Mouse (Mus musculus) hindbrain, embryonic 10.5 days (tissue): ENCODE measurements around the gene Lyst. TPM values are rescaled to one million over a fixed set of nuclear protein-coding genes. Genes with fewer than 3 reads are reported as not detected.
"Not testable (repeated sequence)": the region's sequence is repeated elsewhere in the genome, so short reads cannot be mapped to it uniquely, and the experiment has no call there.

ENCODE experiments used
- DNase-seq: peaks from one replicate; pipeline ENCODE4 v3.0.0-alpha.2; 2017; ENCODE audit warnings: low spot score
- H3K27ac ChIP-seq: fragments of 300-500 bp; sonication (generic); 2 replicates; pipeline ENCODE4 v1.5.1; 2016; ENCODE audit warnings: mild to moderate bottlenecking, moderate library complexity
- H3K27me3 ChIP-seq: fragments of 300-500 bp; sonication (generic); 2 replicates; pipeline ENCODE4 v1.6.1; 2016; ENCODE audit warnings: mild to moderate bottlenecking; ENCODE audit not compliant: poor library complexity, insufficient read depth, severe bottlenecking
- H3K36me3 ChIP-seq: fragments of 300-500 bp; sonication (generic); 2 replicates; pipeline ENCODE4 v1.6.1; 2016; ENCODE audit warnings: mild to moderate bottlenecking, moderate library complexity
- H3K4me1 ChIP-seq: fragments of 300-500 bp; sonication (generic); replicated peaks from 2 replicates; pipeline ENCODE4 v1.6.1; 2016; ENCODE audit warnings: mild to moderate bottlenecking
- H3K4me3 ChIP-seq: fragments of 300-500 bp; sonication (generic); 2 replicates; pipeline ENCODE4 v1.5.1; 2016; ENCODE audit warnings: mild to moderate bottlenecking, moderate library complexity
- H3K9me3 ChIP-seq: fragments of 300-500 bp; sonication (generic); 2 replicates; pipeline ENCODE4 v1.6.1; 2016; ENCODE audit warnings: mild to moderate bottlenecking, moderate library complexity
- WGBS: fragments of 180-500 bp; shearing (Covaris S2); methylation state at CpG from one replicate; pipeline ENCODE4 v1.1.7; 2016; 5-methylcytosine and 5-hydroxymethylcytosine counted together
- polyA plus RNA-seq: library from polyadenylated mRNA; unstranded; fragments of >200 nt; fragmentation: Nextera tagmentation; extraction: Ambion mirVana; gene quantifications from 2 replicates; pipeline ENCODE4 v1.2.1, GENCODE M21; 2016

Lyst gene
- 3.3 and 4.0 TPM in 2 replicates for polyA plus RNA-seq

DNA sequence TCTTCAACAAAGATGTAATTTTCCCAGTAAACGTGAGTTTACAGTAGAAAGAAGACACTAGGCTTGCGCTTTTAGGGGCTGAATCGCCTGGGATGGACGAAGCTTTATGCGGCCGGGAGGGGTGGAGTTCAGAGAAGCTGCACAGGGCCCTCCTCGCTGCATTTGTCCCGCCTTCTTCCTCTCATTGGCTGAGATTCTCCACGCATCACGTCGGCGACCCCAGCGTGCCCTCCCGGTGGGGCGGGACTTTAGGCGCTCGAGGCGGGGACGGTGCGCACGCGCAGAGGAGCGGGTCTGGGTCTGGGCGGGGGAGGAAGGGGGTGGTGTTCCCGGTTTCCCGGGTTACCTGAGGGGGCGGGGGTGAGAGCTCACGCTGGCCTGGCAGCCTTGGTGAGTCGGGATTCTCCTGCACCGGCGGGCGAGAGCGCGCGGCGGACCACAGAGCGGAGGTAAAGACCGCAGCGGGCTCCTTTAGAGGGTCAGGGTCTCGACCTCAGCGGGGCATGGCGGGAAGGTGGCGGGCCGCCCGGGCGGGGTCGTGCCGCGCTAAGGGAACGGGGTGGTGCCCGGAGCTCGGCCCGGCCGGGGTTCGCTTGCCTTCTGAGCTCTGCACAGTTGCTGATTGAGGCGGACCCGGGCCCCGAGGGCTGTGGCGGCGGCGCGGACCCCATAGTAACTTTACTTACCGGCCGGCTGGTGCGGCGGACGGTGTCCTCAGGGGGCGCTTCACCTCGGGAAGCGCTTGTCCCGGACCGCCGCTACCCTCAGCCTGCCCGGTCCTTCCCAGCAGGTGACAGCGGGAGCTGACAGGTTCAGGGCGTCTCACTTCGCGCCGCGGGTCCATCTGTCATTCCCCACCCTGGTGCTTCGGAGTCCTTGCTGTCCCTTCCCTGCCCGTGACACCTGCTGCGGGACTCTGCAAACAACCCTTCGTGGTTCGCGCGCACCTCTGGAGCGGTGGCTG, at the start of gene Lyst:
Gene Lyst, plus strand, starts transcription at position 350 of the 964 bp plus-strand sequence.
- peak within 1 kb of the TSS; percentile 90 for H3K27ac ChIP-seq
- H3K9me3 ChIP-seq, result no peaks in the 10 kb centered on the region
- H3K4me3 ChIP-seq, result peak within 1 kb of the TSS; percentile 82
- H3K27me3 ChIP-seq, result no peaks in the 10 kb centered on the region
- WGBS, result under 1% methylated on average over 87 of the region's 88 CpGs
- peak; percentile 99 for DNase-seq
- H3K4me1 ChIP-seq, result peaks cover 5% of the 10 kb centered on the region
- no peaks in the 10 kb centered on the region for H3K36me3 ChIP-seq

DNA sequence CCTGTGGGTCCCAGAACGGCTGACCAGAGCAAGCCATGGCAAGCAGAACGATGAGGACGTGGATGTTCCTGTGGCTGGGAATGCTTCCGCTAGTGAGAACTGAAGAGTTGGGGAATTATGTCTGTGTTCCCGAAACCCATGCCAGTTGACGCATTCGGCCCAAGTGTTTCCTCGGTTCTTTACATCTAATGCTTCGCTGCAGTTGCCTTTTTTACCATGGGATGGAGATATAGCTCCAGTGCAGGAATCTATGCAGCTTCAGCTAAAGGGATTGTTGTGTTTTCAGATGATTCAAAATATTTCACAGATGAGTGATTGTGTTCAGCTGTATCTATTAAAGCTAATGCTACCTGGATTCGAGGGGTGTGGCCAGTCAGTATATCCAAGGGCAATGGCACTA, 47.1 kb upstream of the Lyst start:
- not testable (repeated sequence) for H3K36me3 ChIP-seq, H3K9me3 ChIP-seq, H3K27ac ChIP-seq, H3K4me3 ChIP-seq, H3K4me1 ChIP-seq, H3K27me3 ChIP-seq, DNase-seq
- 94% methylated on average over 10 of the region's 10 CpGs for WGBS

DNA sequence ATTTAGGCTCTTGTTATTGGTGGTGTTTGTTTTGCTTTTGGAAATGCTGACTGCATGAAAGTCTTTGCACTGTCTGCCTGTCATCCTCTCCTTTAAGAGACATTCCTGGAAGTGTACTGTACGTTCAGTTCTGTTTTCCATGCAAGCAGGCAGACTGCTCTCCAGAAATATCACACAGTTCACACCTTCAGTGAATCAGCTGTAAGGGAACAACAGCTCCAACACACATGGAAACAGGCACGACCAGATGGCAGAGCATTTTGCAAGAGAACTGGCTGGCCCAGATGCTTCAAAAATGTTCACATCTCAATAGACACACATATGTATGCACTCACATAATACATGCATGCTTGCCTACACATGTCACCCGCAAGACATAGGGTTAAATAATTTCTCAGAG, 43.4 kb upstream of the Lyst start:
- H3K36me3 ChIP-seq, result no peaks in the 10 kb centered on the region
- no peaks in the 10 kb centered on the region for H3K27me3 ChIP-seq
- DNase-seq, result no peak

DNA sequence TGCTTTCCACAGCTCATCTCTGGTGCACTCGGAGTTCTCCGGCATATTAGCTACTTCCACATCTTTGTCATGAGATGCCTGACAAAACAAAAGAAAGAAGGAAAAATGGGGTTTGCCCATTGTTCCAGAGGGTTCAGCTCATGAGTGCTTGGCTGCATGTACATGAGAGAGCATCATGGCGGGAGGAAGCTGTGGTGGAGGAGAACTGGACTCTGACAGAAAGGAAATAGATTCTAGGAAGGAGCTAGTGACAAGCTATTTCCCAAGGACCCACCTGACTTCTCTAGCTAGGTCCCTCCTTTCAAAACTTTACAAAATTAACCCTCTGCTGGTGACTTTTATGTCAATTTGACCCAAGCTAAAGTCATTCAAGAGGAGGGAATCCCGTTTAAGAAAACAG, 42.3 kb upstream of the Lyst start:
- WGBS, result 89% methylated on average over 4 of the region's 4 CpGs
- H3K27ac ChIP-seq, result no peak overlapping the region
- H3K4me3 ChIP-seq, result no peak overlapping the region
- H3K4me1 ChIP-seq, result no peaks in the 10 kb centered on the region
- no peak for DNase-seq
- no peaks in the 10 kb centered on the region for H3K36me3 ChIP-seq
- 0 out of 2 replicates have a peak, but pooled peaks cover 5% of the 10 kb centered on the region for H3K9me3 ChIP-seq
- no peaks in the 10 kb centered on the region for H3K27me3 ChIP-seq

More for the DNA sequence above, 43.4 kb upstream of the Lyst start:
- Histone ChIP-seq H3K4me3 (no peak overlapping the region), H3K4me1 (no peaks in the 10 kb centered on the region), H3K27ac (no peak overlapping the region), H3K9me3 (0 out of 2 replicates have a peak, but pooled peaks cover 5% of the 10 kb centered on the region)
- WGBS, result 80% methylated on average over 3 of the region's 3 CpGs

DNA sequence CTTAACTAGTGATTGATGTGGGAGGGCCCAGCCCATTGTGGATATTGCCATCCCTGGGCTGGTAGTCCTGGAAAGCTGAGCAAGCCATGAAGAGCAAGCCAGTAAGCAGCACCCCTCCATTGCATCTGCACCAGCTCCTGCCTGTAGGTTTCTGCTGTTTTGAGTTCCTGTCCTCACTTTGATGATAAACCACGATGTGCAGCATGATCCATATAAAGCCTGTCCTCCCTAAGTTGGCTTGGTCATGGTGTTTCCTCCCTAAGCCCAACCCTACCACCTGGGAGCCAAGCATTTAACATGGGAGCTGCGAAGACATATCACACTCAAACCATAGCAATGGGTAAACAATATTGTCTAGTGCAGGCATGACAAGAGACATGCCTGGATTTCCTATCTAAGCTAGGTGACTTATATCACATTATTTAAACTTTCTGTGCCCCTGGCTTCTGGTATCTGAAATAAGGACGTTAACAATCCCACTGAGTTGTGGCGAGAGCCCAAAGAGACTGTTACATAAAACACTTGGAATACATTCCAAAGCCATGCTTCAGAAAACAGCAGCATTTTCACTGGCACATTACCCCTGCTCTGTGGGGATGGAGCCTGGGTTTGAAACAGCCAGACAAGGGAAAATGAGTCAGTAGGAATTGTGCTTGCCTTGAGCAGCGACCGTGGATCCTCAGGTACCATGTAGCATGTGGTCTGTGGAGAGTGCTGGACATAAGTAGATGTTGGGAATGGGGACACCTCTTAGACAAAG, 41.6 kb upstream of the Lyst start:
- no peak for DNase-seq
- WGBS, result 90% methylated on average over 6 of the region's 6 CpGs
- Histone ChIP-seq H3K4me3 (no peak overlapping the region), H3K36me3 (no peaks in the 10 kb centered on the region), H3K4me1 (no peaks in the 10 kb centered on the region), H3K27me3 (no peaks in the 10 kb centered on the region), H3K27ac (no peak overlapping the region), H3K9me3 (0 out of 2 replicates have a peak, but pooled peaks cover 5% of the 10 kb centered on the region)

DNA sequence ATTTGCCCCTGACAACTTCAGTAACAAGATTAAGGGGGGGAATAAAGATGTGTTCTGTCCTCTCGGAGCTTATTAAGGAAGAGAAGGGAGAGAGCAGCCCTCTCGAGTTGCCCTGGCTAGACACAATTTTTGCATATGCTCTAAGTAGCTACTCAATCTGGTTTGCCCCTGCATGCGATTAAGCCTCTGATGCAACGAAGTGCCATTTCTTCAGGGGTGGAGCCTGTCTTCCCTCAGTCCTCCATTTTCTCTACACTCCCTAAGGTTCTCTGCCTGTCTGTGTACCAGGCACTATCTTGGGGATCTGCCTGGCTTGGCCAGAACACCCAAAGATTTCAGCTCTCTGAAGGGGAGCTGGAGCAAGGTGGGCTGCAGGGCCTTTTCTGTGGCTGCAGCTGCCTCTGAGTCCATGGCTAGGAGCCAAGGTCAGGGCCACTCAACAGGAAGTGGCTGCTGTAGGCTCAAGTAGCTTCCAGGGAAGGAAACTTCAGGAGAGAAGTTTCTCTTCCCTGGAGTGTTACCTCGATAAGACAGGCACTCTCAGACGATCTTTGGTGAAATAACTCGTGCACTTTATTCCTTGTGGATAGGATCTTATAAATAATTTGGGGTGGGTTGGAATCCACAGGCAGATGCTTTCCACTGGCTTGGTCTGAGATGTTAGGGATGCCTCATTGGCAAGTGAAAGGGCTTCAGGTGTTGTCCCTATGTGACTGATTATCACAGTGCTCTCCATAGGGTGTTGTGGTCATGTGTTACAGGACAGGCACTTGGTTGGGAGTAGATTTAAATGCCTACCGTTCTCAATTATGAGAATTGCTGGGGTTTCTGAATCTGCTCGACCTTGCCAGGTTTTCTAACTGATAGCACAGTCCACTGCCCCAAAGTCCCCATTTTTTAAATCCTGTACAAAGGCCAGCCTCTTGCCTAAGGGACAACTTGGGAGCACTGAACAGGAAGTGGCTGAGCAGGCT, 40.2 kb upstream of the Lyst start:
- H3K9me3 ChIP-seq, result no peaks in the 10 kb centered on the region
- H3K27ac ChIP-seq, result no peak overlapping the region
- no peaks in the 10 kb centered on the region for H3K4me1 ChIP-seq
- H3K36me3 ChIP-seq, result no peaks in the 10 kb centered on the region
- DNase-seq, result no peak
- WGBS, result 79% methylated on average over 9 of the region's 9 CpGs
- H3K4me3 ChIP-seq, result no peak overlapping the region
- H3K27me3 ChIP-seq, result no peaks in the 10 kb centered on the region

DNA sequence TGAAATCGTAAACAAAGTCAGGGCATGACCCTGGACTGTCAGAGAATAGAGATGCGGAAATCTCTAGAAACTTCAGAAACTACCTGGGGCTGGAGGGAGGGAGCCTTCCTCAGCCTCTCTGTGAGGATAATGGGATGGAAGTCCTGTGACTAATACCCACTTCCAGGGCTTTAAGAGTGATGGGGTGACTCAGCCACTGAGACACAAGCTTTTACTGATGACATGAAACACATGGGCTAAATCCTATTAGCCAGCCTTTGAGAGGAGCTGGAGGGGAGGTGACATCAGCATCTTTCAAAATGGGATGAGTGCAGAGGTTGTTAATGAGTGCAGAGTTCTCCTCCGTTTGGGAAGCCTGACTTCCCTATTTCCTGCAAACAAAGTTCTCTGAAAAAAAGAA, 38.2 kb upstream of the Lyst start:
- no peaks in the 10 kb centered on the region for H3K27me3 ChIP-seq
- DNase-seq, result no peak
- 54% methylated on average over 3 of the region's 3 CpGs for WGBS

DNA sequence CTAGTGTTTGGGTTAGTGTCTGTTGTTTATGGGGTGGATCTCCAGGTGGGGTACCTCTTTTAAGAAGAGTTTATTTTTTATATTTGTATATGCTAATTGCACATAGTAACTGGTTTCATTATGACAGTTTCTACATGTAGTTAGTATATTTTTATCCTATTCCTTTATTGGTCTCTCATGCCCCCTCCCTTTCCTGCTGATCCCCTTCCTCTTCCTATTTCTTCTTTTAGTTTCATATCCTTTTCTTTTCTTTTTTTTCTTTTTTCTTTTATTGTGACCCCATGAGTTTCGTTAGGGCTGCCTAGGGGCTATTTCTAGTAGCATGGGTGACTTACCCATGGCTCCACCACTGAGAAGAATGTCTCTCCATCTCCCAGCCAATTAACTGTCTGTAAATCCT, 36.5 kb upstream of the Lyst start:
- Histone ChIP-seq H3K27ac (no peak overlapping the region), H3K9me3 (no peaks in the 10 kb centered on the region), H3K27me3 (no peaks in the 10 kb centered on the region), H3K4me1 (no peaks in the 10 kb centered on the region), H3K4me3 (no peak overlapping the region), H3K36me3 (no peaks in the 10 kb centered on the region)
- DNase-seq, result no peak
- 84% methylated on average over 1 of the region's 1 CpGs for WGBS

More for the DNA sequence above, 38.2 kb upstream of the Lyst start:
- Histone ChIP-seq H3K27ac (no peak overlapping the region), H3K4me1 (no peaks in the 10 kb centered on the region), H3K4me3 (no peak overlapping the region), H3K36me3 (no peaks in the 10 kb centered on the region), H3K9me3 (no peaks in the 10 kb centered on the region)

DNA sequence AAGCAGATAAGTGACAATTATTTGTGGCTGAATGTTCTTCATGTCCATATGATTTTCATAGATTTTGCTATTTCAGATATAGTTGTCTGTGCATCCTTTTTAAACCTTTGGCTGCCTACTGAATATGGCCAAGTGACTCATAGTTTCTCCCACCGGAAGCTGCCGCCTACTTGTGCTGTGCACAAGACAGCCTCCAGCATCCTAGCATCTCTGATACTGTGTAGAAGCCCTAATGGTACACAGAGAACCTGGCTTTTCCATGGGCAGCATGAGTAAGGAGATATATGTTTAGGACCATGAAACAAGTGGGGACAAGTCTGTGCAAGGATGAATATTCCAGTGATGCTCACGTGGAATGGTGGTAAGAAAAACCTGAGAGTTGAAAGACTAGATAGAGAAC, 35.0 kb upstream of the Lyst start:
- Histone ChIP-seq H3K9me3 (no peaks in the 10 kb centered on the region), H3K27ac (no peak overlapping the region), H3K4me3 (no peak overlapping the region), H3K27me3 (no peaks in the 10 kb centered on the region), H3K36me3 (no peaks in the 10 kb centered on the region), H3K4me1 (no peaks in the 10 kb centered on the region)
- DNase-seq, result no peak
- WGBS, result 89% methylated on average over 3 of the region's 3 CpGs

DNA sequence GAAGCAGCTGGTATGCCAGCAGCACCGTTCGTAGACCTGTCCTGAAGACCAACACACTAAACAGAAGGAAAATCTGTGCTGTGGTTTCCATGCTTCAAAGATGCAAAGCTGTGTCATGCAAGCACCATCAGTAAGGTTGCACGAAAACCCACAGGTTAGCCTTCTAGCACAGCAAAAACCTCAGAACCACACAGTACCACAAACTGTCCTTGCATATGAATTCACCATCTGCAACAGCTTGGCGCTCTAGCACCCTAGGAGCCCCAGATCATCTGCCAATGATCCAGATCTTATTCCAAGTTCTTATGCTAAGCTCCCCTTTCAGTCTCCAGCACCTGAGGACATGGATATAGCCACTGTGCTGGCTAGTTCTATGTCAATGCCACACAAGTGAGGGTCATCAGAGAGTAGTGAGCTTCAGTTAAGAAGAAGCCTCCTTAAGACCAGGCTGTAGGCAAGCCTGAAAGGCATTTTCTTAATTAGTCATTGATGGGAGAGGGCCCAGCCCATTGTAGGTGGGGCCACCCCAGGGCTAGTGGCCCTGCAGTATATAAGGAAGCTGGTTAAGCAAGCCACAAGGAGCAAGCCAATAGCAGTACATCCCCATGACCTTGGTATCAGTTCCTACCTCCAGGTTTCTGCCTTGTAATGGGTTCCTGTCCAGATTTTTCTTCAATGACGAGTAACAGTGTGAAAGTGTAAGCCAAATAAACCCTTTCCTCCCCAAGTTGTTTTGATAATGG, 33.0 kb upstream of the Lyst start:
- Histone ChIP-seq H3K9me3 (no peaks in the 10 kb centered on the region), H3K36me3 (no peaks in the 10 kb centered on the region), H3K4me3 (no peak overlapping the region), H3K27ac (no peak overlapping the region), H3K27me3 (no peaks in the 10 kb centered on the region), H3K4me1 (no peaks in the 10 kb centered on the region)
- no peak for DNase-seq
- 84% methylated on average over 5 of the region's 5 CpGs for WGBS

DNA sequence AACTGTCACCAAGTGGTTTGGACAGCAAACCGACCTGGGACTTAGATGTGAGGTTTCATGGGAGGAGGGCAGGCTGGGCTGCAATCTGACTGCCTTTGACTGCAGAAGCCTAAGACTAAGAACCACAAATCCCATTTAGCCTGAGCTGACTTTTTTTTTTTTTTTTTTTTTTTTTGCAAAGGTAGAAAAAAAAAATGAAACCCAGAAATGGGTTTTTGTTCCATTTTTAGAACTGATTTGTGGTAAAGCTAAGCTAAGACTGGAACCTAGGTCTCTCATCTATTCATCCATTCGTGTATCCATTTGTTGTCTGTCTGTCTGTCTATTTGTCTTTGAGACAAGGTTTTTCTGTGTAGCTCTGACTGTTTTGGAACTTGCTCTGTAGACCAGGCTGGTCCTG, 31.9 kb upstream of the Lyst start:
- Histone ChIP-seq H3K27ac (no peak overlapping the region), H3K4me3 (no peak overlapping the region), H3K36me3 (no peaks in the 10 kb centered on the region), H3K27me3 (no peaks in the 10 kb centered on the region), H3K9me3 (no peaks in the 10 kb centered on the region), H3K4me1 (no peaks in the 10 kb centered on the region)
- WGBS, result 77% methylated on average over 2 of the region's 2 CpGs
- no peak for DNase-seq

DNA sequence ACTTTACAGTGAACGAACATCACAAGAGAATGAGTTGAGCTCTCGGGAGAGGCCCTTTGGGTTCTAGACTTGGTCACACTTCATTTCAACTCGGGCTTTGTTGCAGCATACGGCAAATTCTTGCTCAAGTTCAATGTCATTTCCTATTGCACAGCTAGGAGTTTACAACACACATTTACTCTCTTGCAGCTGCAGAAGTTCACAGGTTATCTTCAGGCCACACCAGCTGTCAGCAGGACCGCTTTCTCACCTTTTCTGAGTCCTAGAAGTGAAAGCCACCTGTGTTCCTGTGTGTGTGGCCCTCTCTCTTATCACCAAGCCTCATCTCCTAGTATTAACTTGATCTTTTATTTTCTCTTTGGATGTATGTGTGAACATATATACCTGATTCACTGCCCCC, 31.3 kb upstream of the Lyst start:
- H3K27ac ChIP-seq, result no peak overlapping the region
- WGBS, result 86% methylated on average over 5 of the region's 5 CpGs
- H3K36me3 ChIP-seq, result no peaks in the 10 kb centered on the region
- H3K4me1 ChIP-seq, result no peaks in the 10 kb centered on the region
- H3K27me3 ChIP-seq, result no peaks in the 10 kb centered on the region
- no peaks in the 10 kb centered on the region for H3K9me3 ChIP-seq
- no peak overlapping the region for H3K4me3 ChIP-seq
- no peak for DNase-seq
